Mouse (Mus musculus): ENCODE results near the gene Tmem26. TPM values are rescaled to one million over a fixed set of nuclear protein-coding genes. Genes with fewer than 3 reads are reported as not detected.
"Not testable (repeated sequence)": the region's sequence is repeated elsewhere in the genome, so short reads cannot be mapped to it uniquely, and the experiment has no call there.

Tmem26 gene
- polyA plus RNA-seq, 1 experiment from 2014 or later: 4.0 TPM

DNA sequence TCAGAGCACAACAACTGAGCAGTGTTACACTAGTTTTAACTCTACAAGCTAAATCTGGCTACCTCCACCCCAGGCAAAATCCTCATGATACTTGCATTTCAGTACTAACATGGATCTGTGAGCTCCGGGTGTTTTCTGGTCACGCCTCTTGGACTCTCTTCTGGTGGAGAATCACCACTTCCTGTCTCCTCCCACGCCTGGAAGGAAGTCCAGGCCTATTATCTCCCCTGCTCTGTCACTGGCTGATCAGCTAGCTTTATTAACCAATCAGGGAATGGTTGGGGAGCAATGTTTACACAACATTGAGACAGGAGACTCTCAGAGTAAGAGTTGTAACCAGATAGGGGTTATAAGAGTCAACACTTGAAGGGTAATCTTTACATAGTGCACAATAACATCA is 9.1 kb upstream of the Tmem26 start:
- H3K27ac ChIP-seq: no peak overlapping the region
- H3K27me3 ChIP-seq: no peaks in the 10 kb centered on the region
- H3K9ac ChIP-seq: no peak overlapping the region
- no peak overlapping the region for H3K4me2 ChIP-seq
- H3K4me1 ChIP-seq (replicated peaks): no peaks in the 10 kb centered on the region
- ATAC-seq (replicated peaks; ENCODE audit: insufficient number of reproducible peaks, insufficient read depth, low FRiP score, low read depth): no peak
- no peak overlapping the region for H3K4me3 ChIP-seq
- 71% methylated on average over 3 of the region's 3 CpGs for WGBS
- no peaks in the 10 kb centered on the region for H3K9me3 ChIP-seq (replicated peaks)
- no peaks in the 10 kb centered on the region for H3K36me3 ChIP-seq

DNA sequence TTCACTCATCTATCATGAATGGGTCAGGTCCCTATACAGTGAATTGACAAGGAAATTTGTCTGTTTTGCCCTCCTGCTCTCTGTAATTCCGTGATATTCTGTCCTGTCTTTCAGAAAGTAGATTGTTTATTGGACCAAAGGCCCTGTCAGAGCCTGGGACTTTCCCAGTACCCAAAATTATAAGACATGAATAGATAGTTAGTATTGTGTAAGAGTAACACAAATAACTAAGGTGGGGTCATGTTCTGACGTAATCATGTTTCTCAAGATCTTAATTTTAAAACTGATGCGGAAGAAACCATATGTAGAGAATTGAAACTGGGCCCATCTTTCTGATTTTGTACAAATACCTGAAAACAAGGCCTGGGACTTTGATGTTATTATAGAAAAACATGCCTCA is 8.1 kb upstream of the Tmem26 start:
- no peaks in the 10 kb centered on the region for H3K4me1 ChIP-seq (replicated peaks)
- H3K36me3 ChIP-seq: no peaks in the 10 kb centered on the region
- no peak for ATAC-seq (replicated peaks; ENCODE audit: insufficient number of reproducible peaks, insufficient read depth, low FRiP score, low read depth)
- no peak overlapping the region for H3K4me3 ChIP-seq
- H3K9ac ChIP-seq: no peak overlapping the region
- H3K9me3 ChIP-seq (replicated peaks): no peaks in the 10 kb centered on the region
- WGBS: 84% methylated on average over 3 of the region's 3 CpGs
- no peak overlapping the region for H3K4me2 ChIP-seq
- H3K27me3 ChIP-seq: no peaks in the 10 kb centered on the region
- H3K27ac ChIP-seq: no peak overlapping the region

DNA sequence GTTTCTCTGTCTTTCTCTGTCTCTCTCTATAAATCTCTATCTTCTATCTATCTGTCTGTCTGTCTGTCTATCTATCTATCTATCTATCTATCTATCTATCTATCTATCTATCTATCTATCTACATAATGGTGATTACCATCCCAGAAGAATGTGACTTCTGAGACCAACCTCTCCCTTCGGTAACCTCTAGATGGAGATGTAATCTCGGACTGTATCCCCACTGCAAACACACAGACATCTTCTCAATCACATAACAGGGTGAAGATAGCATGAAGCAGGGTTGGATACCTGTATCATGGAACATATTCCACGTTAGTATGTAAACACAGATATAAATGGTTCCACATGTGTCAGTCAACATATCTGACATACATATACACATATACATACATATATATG is 5.1 kb upstream of the Tmem26 start:
- Histone ChIP-seq H3K4me1 (replicated peaks) (peaks cover 7% of the 10 kb centered on the region), H3K9ac (no peak overlapping the region), H3K36me3 (no peaks in the 10 kb centered on the region), H3K27me3 (no peaks in the 10 kb centered on the region; the same call in 1 of the 2 replicates), H3K27ac (no peak overlapping the region), H3K4me3 (no peak overlapping the region), H3K9me3 (replicated peaks) (no peaks in the 10 kb centered on the region), H3K4me2 (no peak overlapping the region)
- no peak for ATAC-seq (replicated peaks; ENCODE audit: insufficient number of reproducible peaks, insufficient read depth, low FRiP score, low read depth)
- WGBS: 74% methylated on average over 3 of the region's 3 CpGs

DNA sequence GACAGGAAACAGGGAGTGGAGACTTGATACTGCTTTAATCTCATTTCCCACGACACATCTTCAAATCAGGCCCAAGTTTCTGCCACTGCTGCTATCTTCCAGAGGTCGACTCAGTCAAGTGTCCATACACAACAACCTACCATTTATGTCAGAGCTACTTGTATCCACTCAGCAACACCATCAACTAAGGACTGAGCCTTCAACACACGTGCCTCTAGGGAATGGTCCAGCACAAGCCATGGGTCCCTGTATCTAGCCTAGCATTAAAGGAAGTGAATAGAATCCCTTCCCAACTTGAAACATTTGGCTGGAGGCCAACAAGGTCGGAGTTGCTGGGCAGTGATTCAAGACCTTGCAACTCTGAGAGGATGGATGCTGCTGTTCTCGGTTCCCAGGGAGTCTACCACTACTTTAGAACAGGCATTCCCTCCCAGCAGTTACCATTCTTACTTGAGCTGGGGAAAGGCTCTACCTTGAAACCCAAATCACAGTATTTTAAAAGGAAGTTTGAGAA is 2.5 kb upstream of the Tmem26 start:
- Histone ChIP-seq H3K9me3 (replicated peaks) (no peaks in the 10 kb centered on the region), H3K27ac (no peak overlapping the region), H3K4me2 (no peak overlapping the region), H3K36me3 (no peaks in the 10 kb centered on the region), H3K9ac (no peak overlapping the region), H3K4me1 (replicated peaks) (peaks cover 15% of the 10 kb centered on the region), H3K27me3 (no peaks in the 10 kb centered on the region; the same call in 1 of the 2 replicates), H3K4me3 (no peak overlapping the region)
- WGBS: 18% methylated on average over 5 of the region's 5 CpGs
- ATAC-seq (replicated peaks; ENCODE audit: insufficient number of reproducible peaks, insufficient read depth, low FRiP score, low read depth): no peak; the same call in 1 of the 2 replicates

DNA sequence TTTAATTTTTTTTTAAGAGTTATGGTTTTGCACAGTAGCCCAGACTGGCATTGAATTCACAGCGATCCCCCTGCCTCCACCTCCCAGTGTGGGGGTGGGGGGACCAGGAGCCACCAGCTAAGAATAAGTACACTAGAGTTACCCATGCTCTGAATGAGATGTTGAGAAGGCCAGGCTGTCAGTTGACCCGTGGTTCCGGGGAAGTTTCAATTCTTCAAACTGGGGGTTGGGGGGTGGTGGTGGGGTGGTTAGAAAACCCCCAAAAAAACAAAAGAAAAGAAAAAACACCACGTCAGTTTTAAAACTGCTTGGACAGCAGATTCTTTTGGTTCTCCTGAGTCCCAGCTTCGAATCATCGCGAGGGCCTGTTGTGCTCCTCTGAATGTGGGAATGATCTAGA is 431 bp upstream of the Tmem26 start:
- no peak for ATAC-seq (replicated peaks; ENCODE audit: insufficient number of reproducible peaks, insufficient read depth, low FRiP score, low read depth)
- peak overlapping the region; percentile 93 for H3K4me2 ChIP-seq
- no peak overlapping the region for H3K9ac ChIP-seq
- peaks cover 15% of the 10 kb centered on the region for H3K4me1 ChIP-seq (replicated peaks)
- H3K9me3 ChIP-seq (replicated peaks): no peaks in the 10 kb centered on the region
- peak overlapping the region; percentile 57; the same call in 1 of the 2 replicates for H3K4me3 ChIP-seq
- no peak overlapping the region for H3K27ac ChIP-seq
- H3K27me3 ChIP-seq: no peaks in the 10 kb centered on the region; the same call in 1 of the 2 replicates
- H3K36me3 ChIP-seq: no peaks in the 10 kb centered on the region
- WGBS: 35% methylated on average over 7 of the region's 7 CpGs

DNA sequence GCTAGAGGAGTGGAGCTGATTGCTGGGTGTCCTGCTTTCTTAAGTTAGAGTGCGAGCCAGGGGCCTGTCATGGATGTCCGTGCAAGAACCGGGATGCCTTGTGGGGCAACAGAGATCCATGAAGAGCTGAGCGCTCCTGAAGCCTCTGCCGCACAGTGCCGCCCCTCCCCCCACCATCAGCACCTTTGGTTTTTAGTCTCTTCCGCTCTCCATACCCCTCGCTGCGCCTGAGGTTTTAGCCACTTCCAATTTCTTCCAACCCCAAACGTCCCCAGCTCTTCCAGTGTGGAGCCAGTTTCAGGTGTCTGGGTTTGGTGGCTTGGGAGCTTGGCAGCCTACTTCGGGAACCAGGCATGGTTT is 895 bp downstream of the Tmem26 start:
- Histone ChIP-seq H3K36me3 (no peaks in the 10 kb centered on the region), H3K27ac (no peak overlapping the region), H3K9ac (peak overlapping the region; percentile 52; the same call in 1 of the 2 replicates), H3K4me3 (peak overlapping the region; percentile 57), H3K9me3 (replicated peaks) (no peaks in the 10 kb centered on the region), H3K4me2 (peak overlapping the region; percentile 93), H3K27me3 (no peaks in the 10 kb centered on the region; the same call in 1 of the 2 replicates), H3K4me1 (replicated peaks) (peaks cover 15% of the 10 kb centered on the region)
- ATAC-seq (replicated peaks; ENCODE audit: insufficient number of reproducible peaks, insufficient read depth, low FRiP score, low read depth): no peak
- whole genome bisulfite sequencing: 2% methylated on average over 11 of the region's 11 CpGs

DNA sequence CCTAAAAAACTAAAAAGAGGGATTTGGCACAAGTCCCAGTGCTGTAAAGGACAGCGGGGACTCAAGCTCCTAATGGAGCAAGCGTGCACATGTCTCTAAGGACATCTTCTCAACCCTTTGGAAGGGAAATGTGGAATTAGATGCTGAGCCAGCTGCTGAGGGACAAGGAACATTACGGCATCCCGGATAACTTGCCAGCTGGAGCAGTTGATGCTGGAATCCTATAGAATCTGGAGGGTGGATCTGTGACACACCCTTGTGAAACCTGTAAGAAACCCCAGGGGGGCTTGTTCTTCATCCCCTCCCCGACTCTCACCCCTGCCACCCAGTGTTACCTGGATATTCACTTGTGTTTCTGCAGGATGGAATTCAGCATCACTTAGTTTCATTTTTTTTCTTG is 4.0 kb downstream of the Tmem26 start:
- no peaks in the 10 kb centered on the region for H3K9me3 ChIP-seq (replicated peaks)
- no peak overlapping the region for H3K4me2 ChIP-seq
- H3K9ac ChIP-seq: no peak overlapping the region
- no peaks in the 10 kb centered on the region for H3K36me3 ChIP-seq
- no peaks in the 10 kb centered on the region; the same call in 1 of the 2 replicates for H3K27me3 ChIP-seq
- H3K4me1 ChIP-seq (replicated peaks): peaks cover 12% of the 10 kb centered on the region
- 68% methylated on average over 5 of the region's 5 CpGs for WGBS
- no peak overlapping the region for H3K4me3 ChIP-seq
- H3K27ac ChIP-seq: no peak overlapping the region
- no peak for ATAC-seq (replicated peaks; ENCODE audit: insufficient number of reproducible peaks, insufficient read depth, low FRiP score, low read depth)

DNA sequence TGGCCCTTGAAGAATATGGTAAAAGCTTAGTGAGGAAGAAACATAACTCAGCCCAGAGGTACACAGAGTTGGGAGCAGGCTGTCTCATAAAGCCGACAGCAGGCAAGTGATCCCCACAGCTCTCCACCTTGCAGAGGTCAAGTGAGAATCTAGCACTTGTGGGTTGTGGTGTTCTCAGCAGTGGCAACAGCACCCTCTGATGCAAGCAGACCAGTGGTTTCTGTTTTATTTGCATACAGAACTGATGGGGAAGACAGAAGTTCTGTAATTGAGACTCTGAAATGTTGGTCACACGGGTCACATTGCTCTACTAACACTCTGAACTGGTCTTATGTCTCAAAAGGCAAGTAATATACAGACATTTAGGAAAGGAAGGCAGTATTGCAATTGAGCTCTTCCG is 12.2 kb downstream of the Tmem26 start:
- no peaks in the 10 kb centered on the region for H3K9me3 ChIP-seq (replicated peaks)
- no peak overlapping the region for H3K27ac ChIP-seq
- 77% methylated on average over 3 of the region's 3 CpGs for WGBS
- H3K4me2 ChIP-seq: no peak overlapping the region
- H3K4me1 ChIP-seq (replicated peaks): no peaks in the 10 kb centered on the region
- ATAC-seq (replicated peaks; ENCODE audit: insufficient number of reproducible peaks, insufficient read depth, low FRiP score, low read depth): no peak
- H3K27me3 ChIP-seq: no peaks in the 10 kb centered on the region
- H3K9ac ChIP-seq: no peak overlapping the region
- no peaks in the 10 kb centered on the region for H3K36me3 ChIP-seq
- H3K4me3 ChIP-seq: no peak overlapping the region

DNA sequence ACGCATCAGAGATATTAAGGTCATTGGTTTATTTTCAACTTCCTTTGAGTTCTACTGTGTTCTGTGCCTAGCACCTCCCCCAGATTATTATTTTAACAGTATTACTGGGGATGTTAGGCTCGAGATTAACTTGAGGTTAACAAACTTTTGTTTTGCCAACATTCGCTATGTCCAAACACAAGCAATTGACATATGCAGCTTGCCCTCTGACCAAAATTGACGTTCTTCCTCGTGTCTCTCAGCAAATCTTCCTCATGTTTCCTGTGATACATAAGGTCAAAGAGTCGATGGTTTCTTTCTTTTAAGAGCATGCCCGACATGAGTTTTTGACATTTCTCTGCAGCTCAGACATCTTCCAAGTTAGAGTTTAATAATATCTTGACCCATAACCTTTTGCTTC is 13.9 kb downstream of the Tmem26 start:
- Histone ChIP-seq H3K4me2 (no peak overlapping the region), H3K9ac (no peak overlapping the region), H3K36me3 (no peaks in the 10 kb centered on the region), H3K4me1 (replicated peaks) (no peaks in the 10 kb centered on the region), H3K27me3 (no peaks in the 10 kb centered on the region), H3K4me3 (no peak overlapping the region), H3K27ac (no peak overlapping the region), H3K9me3 (replicated peaks) (no peaks in the 10 kb centered on the region)
- no peak for ATAC-seq (replicated peaks; ENCODE audit: insufficient number of reproducible peaks, insufficient read depth, low FRiP score, low read depth)
- WGBS: 65% methylated on average over 7 of the region's 7 CpGs

DNA sequence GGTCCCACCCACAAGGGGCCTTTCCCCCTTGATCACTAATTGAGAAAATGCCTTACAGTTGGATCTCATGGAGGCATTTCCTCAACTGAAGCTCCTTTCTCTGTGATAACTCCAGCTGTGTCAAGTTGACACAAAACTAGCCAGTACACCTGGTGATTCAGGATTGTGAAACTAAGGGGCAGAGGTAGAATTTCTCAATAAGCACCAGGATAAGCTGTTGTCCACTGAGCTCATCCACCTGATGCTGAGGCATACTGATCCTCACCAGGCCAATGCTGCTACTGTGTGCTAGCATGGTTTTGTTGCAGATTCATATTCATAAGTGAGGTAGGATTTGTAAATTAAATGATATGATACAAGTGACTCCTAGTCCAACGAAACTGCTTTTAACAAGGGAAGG is 15.5 kb downstream of the Tmem26 start:
- H3K4me3 ChIP-seq; H3K9me3 ChIP-seq (replicated peaks); H3K27ac ChIP-seq; ATAC-seq (replicated peaks; ENCODE audit: insufficient number of reproducible peaks, insufficient read depth, low FRiP score, low read depth); H3K4me1 ChIP-seq (replicated peaks); H3K27me3 ChIP-seq; H3K4me2 ChIP-seq; H3K9ac ChIP-seq; H3K36me3 ChIP-seq: not testable (repeated sequence)
- 73% methylated on average over 1 of the region's 1 CpGs for WGBS

DNA sequence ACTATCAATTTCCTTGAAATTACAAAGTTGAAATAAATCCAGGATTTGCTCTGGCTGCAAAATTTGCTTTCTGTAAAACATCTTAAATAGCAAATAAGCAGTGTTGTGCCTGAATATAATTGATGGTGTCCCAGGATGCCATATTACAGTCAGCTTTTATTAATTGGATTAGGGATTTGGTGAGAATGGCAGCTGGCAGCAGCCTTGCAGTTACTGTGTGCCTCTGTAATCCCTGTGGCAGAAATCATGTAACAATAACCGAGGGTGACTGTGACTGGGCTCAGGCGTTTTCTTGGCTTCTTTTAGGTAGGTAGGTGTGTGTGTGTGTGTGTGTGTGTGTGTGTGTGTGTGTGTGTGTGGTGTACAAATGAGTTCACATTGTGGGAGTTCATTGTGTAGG is 16.8 kb downstream of the Tmem26 start:
- H3K36me3 ChIP-seq: no peaks in the 10 kb centered on the region
- no peaks in the 10 kb centered on the region for H3K27me3 ChIP-seq
- H3K27ac ChIP-seq: no peak overlapping the region
- no peak for ATAC-seq (replicated peaks; ENCODE audit: insufficient number of reproducible peaks, insufficient read depth, low FRiP score, low read depth)
- no peak overlapping the region for H3K4me2 ChIP-seq
- no peaks in the 10 kb centered on the region for H3K4me1 ChIP-seq (replicated peaks)
- no peaks in the 10 kb centered on the region for H3K9me3 ChIP-seq (replicated peaks)
- no peak overlapping the region for H3K4me3 ChIP-seq
- H3K9ac ChIP-seq: no peak overlapping the region
- 71% methylated on average over 2 of the region's 2 CpGs for WGBS

DNA sequence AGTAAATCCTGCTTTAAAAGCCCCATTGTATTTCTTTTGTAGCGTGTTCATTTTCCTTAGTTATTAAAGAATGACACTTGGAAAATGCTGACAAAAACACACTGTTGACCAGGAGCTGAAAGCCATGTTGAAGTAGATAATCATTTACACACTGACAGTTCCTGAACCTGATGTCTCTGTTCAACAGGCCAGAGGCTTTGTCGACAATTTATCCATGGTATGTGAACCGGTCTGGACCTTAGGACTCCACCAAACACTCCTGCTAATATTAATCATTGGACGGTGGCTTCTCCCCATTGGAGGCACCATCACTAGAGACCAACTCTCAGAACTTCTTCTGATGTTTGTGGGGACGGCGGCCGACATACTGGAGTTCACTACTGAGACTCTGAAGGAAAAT is 27.5 kb downstream of the Tmem26 start:
- H3K4me1 ChIP-seq (replicated peaks): no peaks in the 10 kb centered on the region
- WGBS: 82% methylated on average over 7 of the region's 7 CpGs
- no peak overlapping the region for H3K4me2 ChIP-seq
- H3K4me3 ChIP-seq: no peak overlapping the region
- H3K9me3 ChIP-seq (replicated peaks): no peaks in the 10 kb centered on the region
- H3K36me3 ChIP-seq: no peaks in the 10 kb centered on the region
- no peak overlapping the region for H3K27ac ChIP-seq
- no peaks in the 10 kb centered on the region for H3K27me3 ChIP-seq
- no peak overlapping the region for H3K9ac ChIP-seq
- ATAC-seq (replicated peaks; ENCODE audit: insufficient number of reproducible peaks, insufficient read depth, low FRiP score, low read depth): no peak
